Mouse (Mus musculus) myocyte (in vitro differentiated cells): ENCODE measurements at regions not wholly inside any gene's neighbourhood (a gene's known extent, or its start where the extent isn't known, plus 50 kb on each side); places are given as distances from the start of the nearest gene placed in this dataset.

Experiments
- H3K27me3 ChIP-seq: one replicate; pipeline ENCODE4 v1.6.1; 2011; ENCODE audit not compliant: control insufficient read depth, insufficient read depth, insufficient read length
- H3K36me3 ChIP-seq: one replicate; pipeline ENCODE4 v1.6.1; 2011; ENCODE audit not compliant: control insufficient read depth, insufficient read depth
- H3K4me2 ChIP-seq: one replicate; pipeline ENCODE4 v1.6.1; 2011; ENCODE audit warnings: low read depth, control low read depth
- H3K4me3 ChIP-seq: one replicate; pipeline ENCODE4 v1.5.1; 2011; ENCODE audit warnings: mild to moderate bottlenecking, control low read depth, moderate library complexity
- H3K79me2 ChIP-seq: one replicate; pipeline ENCODE4 v1.6.1; 2011; ENCODE audit not compliant: control insufficient read depth, insufficient read depth
- H3ac ChIP-seq: one replicate; pipeline ENCODE4 v1.6.1; 2011; ENCODE audit not compliant: control insufficient read depth, insufficient read length
- CEBPB ChIP-seq: IDR thresholded peaks from 2 replicates; pipeline ENCODE4 v1.6.1; 2011; ENCODE audit warnings: mild to moderate bottlenecking, moderate library complexity; ENCODE audit not compliant: poor library complexity, insufficient read depth, severe bottlenecking
- E2F4 ChIP-seq: IDR thresholded peaks from one replicate; pipeline ENCODE4 v1.6.1; 2011; ENCODE audit warnings: mild to moderate bottlenecking, control low read depth, moderate library complexity; ENCODE audit not compliant: insufficient read depth
- MAX ChIP-seq: IDR thresholded peaks from one replicate; pipeline ENCODE4 v1.6.1; 2011; ENCODE audit warnings: low read depth, mild to moderate bottlenecking, control low read depth
- MYOD1 ChIP-seq, 3 experiments: IDR thresholded peaks; one replicate each; pipeline ENCODE4 v1.6.1; 2011; ENCODE audit warnings: control low read depth in 2 of 3, low read depth in 2 of 3, mild to moderate bottlenecking in 2 of 3, moderate library complexity in 1 of 3; ENCODE audit not compliant: insufficient read length in 2 of 3, control insufficient read depth in 1 of 3
- MYOG ChIP-seq, 3 experiments: IDR thresholded peaks; one replicate each; pipeline ENCODE4 v1.6.1; 2011; ENCODE audit warnings: control low read depth in 2 of 3, low read depth in 2 of 3, mild to moderate bottlenecking in 2 of 3; ENCODE audit not compliant: insufficient read length in 2 of 3, control insufficient read depth in 1 of 3, insufficient read depth in 1 of 3
- POLR2A ChIP-seq: IDR thresholded peaks from one replicate; pipeline ENCODE4 v1.6.1; 2011; ENCODE audit warnings: low read depth, mild to moderate bottlenecking, control low read depth, moderate library complexity; ENCODE audit not compliant: insufficient read length
- POLR2AphosphoS2 ChIP-seq: IDR thresholded peaks from one replicate; pipeline ENCODE4 v1.6.1; 2011; ENCODE audit warnings: low read depth, control low read depth; ENCODE audit not compliant: insufficient read length
- REST ChIP-seq: IDR thresholded peaks from one replicate; pipeline ENCODE4 v1.6.1; 2011; ENCODE audit warnings: mild to moderate bottlenecking, control low read depth, moderate library complexity; ENCODE audit not compliant: insufficient read depth, insufficient read length
- SRF ChIP-seq: IDR thresholded peaks from one replicate; pipeline ENCODE4 v1.6.1; 2011; ENCODE audit warnings: low read depth; ENCODE audit not compliant: control insufficient read depth, insufficient read length
- TCF12 ChIP-seq: IDR thresholded peaks from one replicate; pipeline ENCODE4 v1.6.1; 2011; ENCODE audit warnings: mild to moderate bottlenecking, control low read depth; ENCODE audit not compliant: poor library complexity, insufficient read depth, severe bottlenecking
- TCF3 ChIP-seq: IDR thresholded peaks from one replicate; pipeline ENCODE4 v1.6.1; 2011; ENCODE audit warnings: low read depth, control low read depth; ENCODE audit not compliant: insufficient read length
- USF1 ChIP-seq: IDR thresholded peaks from one replicate; pipeline ENCODE4 v1.6.1; 2011; ENCODE audit warnings: low read depth, mild to moderate bottlenecking, control low read depth, moderate library complexity

GRCm38 (mm10) chr5:126740861-126741410, 500.7 kb upstream of the Tmem132c start:
- Histone ChIP-seq H3K4me3 (no peak overlapping the region), H3K79me2 (no peaks in the 10 kb centered on the region), H3K27me3 (no peaks in the 10 kb centered on the region), H3K4me2 (no peak overlapping the region), H3ac (no peak overlapping the region), H3K36me3 (no peaks in the 10 kb centered on the region)
- TF ChIP-seq POLR2AphosphoS2 (no peak), E2F4 (no peak), SRF (no peak), MYOD1 (IDR thresholded peaks at IDR 0.05; ENCODE audit: control insufficient read depth in 1 of 3, insufficient read length in 2 of 3, low read depth in 2 of 3) (no peak), TCF12 (no peak), POLR2A (no peak), CEBPB (no peak), MYOG (IDR thresholded peaks at IDR 0.05; ENCODE audit: control insufficient read depth in 1 of 3, insufficient read depth in 1 of 3, insufficient read length in 2 of 3, low read depth in 2 of 3) (no peak), USF1 (no peak), REST (no peak), MAX (no peak), TCF3 (no peak)

- Histone ChIP-seq H3K27me3 (no peaks in the 10 kb centered on the region), H3ac (no peak overlapping the region), H3K36me3 (no peaks in the 10 kb centered on the region), H3K79me2 (no peaks in the 10 kb centered on the region), H3K4me3 (no peak overlapping the region), H3K4me2 (no peak overlapping the region)
- TF ChIP-seq POLR2A (no peak), POLR2AphosphoS2 (no peak), CEBPB (no peak), TCF12 (no peak), E2F4 (no peak), MYOG (IDR thresholded peaks at IDR 0.05; ENCODE audit: control insufficient read depth in 1 of 3, insufficient read depth in 1 of 3, insufficient read length in 2 of 3, low read depth in 2 of 3) (no peak), MYOD1 (IDR thresholded peaks at IDR 0.05; ENCODE audit: control insufficient read depth in 1 of 3, insufficient read length in 2 of 3, low read depth in 2 of 3) (no peak), SRF (no peak), USF1 (no peak), TCF3 (no peak), REST (no peak)
These were observed 486.5 kb upstream of the Tmem132c start for GRCm38 (mm10) chr5:126755107-126755506.

- Histone ChIP-seq H3K4me2 (no peak overlapping the region), H3K4me3 (no peak overlapping the region), H3K79me2 (no peaks in the 10 kb centered on the region), H3K27me3 (no peaks in the 10 kb centered on the region), H3K36me3 (no peaks in the 10 kb centered on the region), H3ac (no peak overlapping the region)
- TF ChIP-seq POLR2AphosphoS2 = no peak
- no peak for TF ChIP-seq POLR2A
- TF ChIP-seq CEBPB = no peak
- no peak for TF ChIP-seq E2F4
- no peak for TF ChIP-seq MYOG (IDR thresholded peaks at IDR 0.05; ENCODE audit: control insufficient read depth in 1 of 3, insufficient read depth in 1 of 3, insufficient read length in 2 of 3, low read depth in 2 of 3)
- no peak for TF ChIP-seq TCF12
- TF ChIP-seq SRF = no peak
- no peak for TF ChIP-seq USF1
- no peak for TF ChIP-seq MAX
- TF ChIP-seq TCF3 = no peak
- TF ChIP-seq REST = no peak
- TF ChIP-seq MYOD1 (IDR thresholded peaks at IDR 0.05; ENCODE audit: control insufficient read depth in 1 of 3, insufficient read length in 2 of 3, low read depth in 2 of 3) = no peak
These were observed 476.4 kb upstream of the Tmem132c start for GRCm38 (mm10) chr5:126765037-126765707.

GRCm38 (mm10) chr5:126769031-126769430, 472.6 kb upstream of the Tmem132c start:
- no peak for TF ChIP-seq MYOG (IDR thresholded peaks at IDR 0.05; ENCODE audit: control insufficient read depth in 1 of 3, insufficient read depth in 1 of 3, insufficient read length in 2 of 3, low read depth in 2 of 3)
- no peak for TF ChIP-seq POLR2A
- TF ChIP-seq POLR2AphosphoS2 = no peak
- TF ChIP-seq USF1 = no peak
- no peak overlapping the region for H3ac ChIP-seq
- no peaks in the 10 kb centered on the region for H3K27me3 ChIP-seq
- H3K4me3 ChIP-seq = no peak overlapping the region
- no peak overlapping the region for H3K4me2 ChIP-seq
- no peaks in the 10 kb centered on the region for H3K79me2 ChIP-seq
- H3K36me3 ChIP-seq = no peaks in the 10 kb centered on the region
